Mouse (Mus musculus): ENCODE measurements around the gene Nsun5. TPM values are rescaled to one million over a fixed set of nuclear protein-coding genes. Genes with fewer than 3 reads are reported as not detected.

The Nsun5 gene
- polyA plus RNA-seq, 1 experiment from 2014 or later: 23.7 TPM

GRCm38 (mm10) chr5:135380681-135381080 lies 10.9 kb downstream of the Nsun5 start:
- Histone ChIP-seq H3K27ac (replicated peaks; ENCODE audit: low read depth, low read length) (no peak overlapping the region), H3K9ac (ENCODE audit: low read depth, low read length) (no peak overlapping the region), H3K27me3 (replicated peaks; ENCODE audit: control insufficient read depth, insufficient read depth, low read length) (no peaks in the 10 kb centered on the region), H3K4me1 (ENCODE audit: control insufficient read depth, insufficient read depth, low read length) (no peaks in the 10 kb centered on the region), H3K36me3 (ENCODE audit: control insufficient read depth, insufficient read depth, low read length) (peaks cover 92% of the 10 kb centered on the region), H3K4me2 (ENCODE audit: low read depth, low read length) (no peak overlapping the region), H3K9me3 (ENCODE audit: control insufficient read depth, low read length) (no peaks in the 10 kb centered on the region), H3K4me3 (ENCODE audit: low read depth, low read length) (no peak overlapping the region)
- DNase-seq (ENCODE audit: low spot score) (no peak), ATAC-seq (ENCODE audit: low read depth) (no peak)
- WGBS: 93% methylated on average over 4 of the region's 4 CpGs

GRCm38 (mm10) chr5:135381356-135381925 lies 11.7 kb downstream of the Nsun5 start:
- Histone ChIP-seq H3K9ac (ENCODE audit: low read depth, low read length) (0 out of 2 replicates have a peak overlapping the region, but pooled peaks have one; percentile 8), H3K27ac (replicated peaks; ENCODE audit: low read depth, low read length) (no peak overlapping the region), H3K27me3 (replicated peaks; ENCODE audit: control insufficient read depth, insufficient read depth, low read length) (no peaks in the 10 kb centered on the region), H3K4me1 (ENCODE audit: control insufficient read depth, insufficient read depth, low read length) (no peaks in the 10 kb centered on the region), H3K4me3 (ENCODE audit: low read depth, low read length) (no peak overlapping the region), H3K36me3 (ENCODE audit: control insufficient read depth, insufficient read depth, low read length) (peaks cover 91% of the 10 kb centered on the region), H3K9me3 (ENCODE audit: control insufficient read depth, low read length) (no peaks in the 10 kb centered on the region), H3K4me2 (ENCODE audit: low read depth, low read length) (no peak overlapping the region)
- 89% methylated on average over 9 of the region's 10 CpGs for WGBS
- no peak for DNase-seq (ENCODE audit: low spot score)
- ATAC-seq (ENCODE audit: low read depth): no peak

GRCm38 (mm10) chr5:135382746-135383145 lies 13.0 kb downstream of the Nsun5 start:
- Histone ChIP-seq H3K4me3 (ENCODE audit: low read depth, low read length) (no peak overlapping the region), H3K4me2 (ENCODE audit: low read depth, low read length) (no peak overlapping the region), H3K27ac (replicated peaks; ENCODE audit: low read depth, low read length) (no peak overlapping the region), H3K9me3 (ENCODE audit: control insufficient read depth, low read length) (no peaks in the 10 kb centered on the region), H3K36me3 (ENCODE audit: control insufficient read depth, insufficient read depth, low read length) (peaks cover 98% of the 10 kb centered on the region), H3K27me3 (replicated peaks; ENCODE audit: control insufficient read depth, insufficient read depth, low read length) (no peaks in the 10 kb centered on the region), H3K4me1 (ENCODE audit: control insufficient read depth, insufficient read depth, low read length) (no peaks in the 10 kb centered on the region), H3K9ac (ENCODE audit: low read depth, low read length) (no peak overlapping the region)
- 84% methylated on average over 7 of the region's 7 CpGs for WGBS
- no peak for DNase-seq (ENCODE audit: low spot score)
- no peak for ATAC-seq (ENCODE audit: low read depth)

- no peak for ATAC-seq (ENCODE audit: low read depth)
These were observed 14.0 kb downstream of the Nsun5 start for GRCm38 (mm10) chr5:135383771-135384170.

DNA sequence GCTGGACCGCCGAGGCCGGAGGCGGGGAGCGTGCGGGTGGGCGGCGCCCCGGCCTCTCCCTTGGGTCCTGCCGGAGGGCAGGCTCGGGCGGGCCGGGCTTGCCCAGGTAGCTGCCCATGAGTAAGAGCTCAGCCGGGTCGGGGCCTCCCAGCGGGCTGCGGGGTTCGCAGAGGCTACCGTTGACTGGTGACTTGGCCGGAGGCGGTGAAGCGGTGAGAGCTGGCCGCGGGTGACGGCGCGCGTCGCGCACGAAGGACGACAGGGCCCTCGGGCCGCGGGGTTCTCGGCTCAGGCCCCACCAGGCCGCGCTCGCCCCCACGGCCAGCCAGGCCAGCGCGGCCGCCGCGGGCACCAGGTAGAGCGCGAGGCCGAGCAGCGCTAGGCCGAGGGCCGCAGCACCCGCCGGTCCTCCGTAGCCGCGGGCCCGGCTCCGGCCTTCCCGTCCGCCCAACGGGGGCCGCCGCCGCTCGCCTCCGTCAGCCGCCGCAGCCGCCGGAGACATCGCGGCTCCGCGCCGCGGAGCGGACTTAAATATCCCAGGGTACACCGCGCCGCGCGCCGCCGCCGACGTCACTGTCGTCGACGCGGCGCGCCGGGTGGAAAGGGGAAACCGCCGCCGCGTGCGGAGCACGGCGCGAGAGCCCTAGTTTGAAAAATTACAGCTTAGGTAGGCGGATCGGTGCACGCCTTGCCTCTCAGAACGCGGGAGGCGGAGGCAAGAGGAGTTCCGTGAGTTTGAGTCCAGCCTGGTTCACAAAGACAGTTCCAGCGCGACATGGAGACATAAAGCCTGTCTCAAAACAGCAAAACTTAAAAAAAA lies 24.5 kb downstream of the Nsun5 start, which contains the start of gene Pom121:
Pom121 (minus strand) TSS at position 543 of the 820 bp plus-strand sequence.
- Histone ChIP-seq H3K27ac (replicated peaks; ENCODE audit: low read depth, low read length) (peak within 1 kb of the TSS; percentile 88), H3K4me1 (ENCODE audit: control insufficient read depth, insufficient read depth, low read length) (peaks cover 7% of the 10 kb centered on the region), H3K27me3 (replicated peaks; ENCODE audit: control insufficient read depth, insufficient read depth, low read length) (no peaks in the 10 kb centered on the region), H3K36me3 (ENCODE audit: control insufficient read depth, insufficient read depth, low read length) (peaks cover 31% of the 10 kb centered on the region), H3K4me2 (ENCODE audit: low read depth, low read length) (peak within 1 kb of the TSS; percentile 79), H3K9ac (ENCODE audit: low read depth, low read length) (peak within 1 kb of the TSS; percentile 99), H3K9me3 (ENCODE audit: control insufficient read depth, low read length) (no peaks in the 10 kb centered on the region), H3K4me3 (ENCODE audit: low read depth, low read length) (peak within 1 kb of the TSS; percentile 96)
- 0% methylated on average over 23 of the region's 110 CpGs for WGBS
- DNase-seq (ENCODE audit: low spot score) (peak; percentile 95), ATAC-seq (ENCODE audit: low read depth) (peak; percentile 92)

More at GRCm38 (mm10) chr5:135383771-135384170, 14.0 kb downstream of the Nsun5 start:
- Histone ChIP-seq H3K4me3 (ENCODE audit: low read depth, low read length) (no peak overlapping the region), H3K9me3 (ENCODE audit: control insufficient read depth, low read length) (no peaks in the 10 kb centered on the region), H3K4me1 (ENCODE audit: control insufficient read depth, insufficient read depth, low read length) (no peaks in the 10 kb centered on the region), H3K27ac (replicated peaks; ENCODE audit: low read depth, low read length) (no peak overlapping the region), H3K36me3 (ENCODE audit: control insufficient read depth, insufficient read depth, low read length) (peaks cover 98% of the 10 kb centered on the region), H3K4me2 (ENCODE audit: low read depth, low read length) (no peak overlapping the region), H3K9ac (ENCODE audit: low read depth, low read length) (no peak overlapping the region), H3K27me3 (replicated peaks; ENCODE audit: control insufficient read depth, insufficient read depth, low read length) (no peaks in the 10 kb centered on the region)
- 87% methylated on average over 10 of the region's 10 CpGs for WGBS
- DNase-seq (ENCODE audit: low spot score): no peak

- Histone ChIP-seq H3K4me1 (ENCODE audit: control insufficient read depth, insufficient read depth, low read length) (peaks cover 7% of the 10 kb centered on the region), H3K4me3 (ENCODE audit: low read depth, low read length) (no peak overlapping the region), H3K4me2 (ENCODE audit: low read depth, low read length) (no peak overlapping the region), H3K36me3 (ENCODE audit: control insufficient read depth, insufficient read depth, low read length) (peaks cover 15% of the 10 kb centered on the region), H3K9ac (ENCODE audit: low read depth, low read length) (no peak overlapping the region), H3K27me3 (replicated peaks; ENCODE audit: control insufficient read depth, insufficient read depth, low read length) (no peaks in the 10 kb centered on the region), H3K9me3 (ENCODE audit: control insufficient read depth, low read length) (no peaks in the 10 kb centered on the region), H3K27ac (replicated peaks; ENCODE audit: low read depth, low read length) (no peak overlapping the region)
- DNase-seq (ENCODE audit: low spot score) (peak; percentile 60), ATAC-seq (ENCODE audit: low read depth) (no peak)
- WGBS: 47% methylated on average over 5 of the region's 5 CpGs
These were observed 26.1 kb downstream of the Nsun5 start for GRCm38 (mm10) chr5:135395826-135396225.

GRCm38 (mm10) chr5:135399382-135399781 lies 29.6 kb downstream of the Nsun5 start:
- no peaks in the 10 kb centered on the region for H3K4me1 ChIP-seq (ENCODE audit: control insufficient read depth, insufficient read depth, low read length)
- no peak for ATAC-seq (ENCODE audit: low read depth)
- H3K9me3 ChIP-seq (ENCODE audit: control insufficient read depth, low read length): 0 out of 2 replicates have a peak, but pooled peaks cover 3% of the 10 kb centered on the region
- no peaks in the 10 kb centered on the region for H3K36me3 ChIP-seq (ENCODE audit: control insufficient read depth, insufficient read depth, low read length)
- H3K4me3 ChIP-seq (ENCODE audit: low read depth, low read length): no peak overlapping the region
- no peak overlapping the region for H3K27ac ChIP-seq (replicated peaks; ENCODE audit: low read depth, low read length)
- no peak overlapping the region for H3K9ac ChIP-seq (ENCODE audit: low read depth, low read length)
- WGBS: 66% methylated on average over 6 of the region's 6 CpGs
- no peak overlapping the region for H3K4me2 ChIP-seq (ENCODE audit: low read depth, low read length)
- DNase-seq (ENCODE audit: low spot score): no peak
- no peaks in the 10 kb centered on the region for H3K27me3 ChIP-seq (replicated peaks; ENCODE audit: control insufficient read depth, insufficient read depth, low read length)

GRCm38 (mm10) chr5:135400244-135400643 lies 30.5 kb downstream of the Nsun5 start:
- Histone ChIP-seq H3K4me3 (ENCODE audit: low read depth, low read length) (no peak overlapping the region), H3K9ac (ENCODE audit: low read depth, low read length) (no peak overlapping the region), H3K27ac (replicated peaks; ENCODE audit: low read depth, low read length) (no peak overlapping the region), H3K27me3 (replicated peaks; ENCODE audit: control insufficient read depth, insufficient read depth, low read length) (no peaks in the 10 kb centered on the region), H3K4me2 (ENCODE audit: low read depth, low read length) (no peak overlapping the region), H3K36me3 (ENCODE audit: control insufficient read depth, insufficient read depth, low read length) (no peaks in the 10 kb centered on the region), H3K4me1 (ENCODE audit: control insufficient read depth, insufficient read depth, low read length) (no peaks in the 10 kb centered on the region), H3K9me3 (ENCODE audit: control insufficient read depth, low read length) (0 out of 2 replicates have a peak, but pooled peaks cover 3% of the 10 kb centered on the region)
- ATAC-seq (ENCODE audit: low read depth) (peak; percentile 55; the same call in 1 of the 2 replicates), DNase-seq (ENCODE audit: low spot score) (peak; percentile 86)
- 7% methylated on average over 2 of the region's 2 CpGs for WGBS
